Mouse (Mus musculus) liver, postnatal 0 days (tissue): ENCODE measurements around the gene Vamp5.
A peak's percentile ranks its signal among the peaks of the same experiment; 100 is the strongest.

Experiments used
- CTCF ChIP-seq: sonication (generic); IDR thresholded peaks from 2 replicates; pipeline ENCODE4 v1.5.1; 2016; ENCODE audit warnings: antibody characterized with exemption, low read depth
- EP300 ChIP-seq: IDR thresholded peaks from 2 replicates; pipeline ENCODE4 v1.6.1; 2016; ENCODE audit warnings: antibody characterized with exemption, low read depth, mild to moderate bottlenecking

DNA sequence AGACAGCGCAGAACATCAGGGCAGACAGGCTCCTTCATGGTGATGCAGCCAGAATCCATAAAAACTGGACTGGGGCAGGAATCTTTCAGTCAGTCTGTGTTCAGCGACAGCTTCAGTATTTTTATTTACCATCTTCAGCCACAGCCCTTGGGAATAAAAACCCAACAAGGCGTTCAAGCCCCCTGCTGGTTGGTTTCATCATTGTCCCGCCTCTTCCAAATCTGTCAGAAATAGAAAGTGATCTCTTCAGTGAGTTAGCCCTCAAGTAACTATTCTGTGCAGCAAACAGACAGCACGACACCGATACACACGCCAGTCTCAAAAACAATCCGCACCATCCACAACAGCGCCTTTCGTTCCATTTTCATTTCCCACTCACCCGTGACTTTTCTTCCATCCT is 61.2 kb downstream of the Vamp5 start:
- TF ChIP-seq CTCF (peak; percentile 72), EP300 (no peak)
